Mouse (Mus musculus) C2C12 (cell line): ENCODE data around the gene Hoxa4. TPM values are rescaled to one million over a fixed set of nuclear protein-coding genes. Genes with fewer than 3 reads are reported as not detected.

Experiments
- H3K27me3 ChIP-seq: one replicate; pipeline ENCODE4 v1.6.1; 2011; ENCODE audit not compliant: control insufficient read depth, insufficient read depth, insufficient read length
- H3K36me3 ChIP-seq: one replicate; pipeline ENCODE4 v1.6.1; 2011; ENCODE audit not compliant: control insufficient read depth, insufficient read depth
- H3K4me3 ChIP-seq: one replicate; pipeline ENCODE4 v1.5.1; 2011; ENCODE audit warnings: mild to moderate bottlenecking, control low read depth; ENCODE audit not compliant: poor library complexity, insufficient read depth, severe bottlenecking
- H3K79me2 ChIP-seq: one replicate; pipeline ENCODE4 v1.6.1; 2011; ENCODE audit not compliant: control insufficient read depth, insufficient read depth
- H3K79me3 ChIP-seq: one replicate; pipeline ENCODE4 v1.6.1; 2011; ENCODE audit warnings: low read depth, control low read depth
- H3ac ChIP-seq: one replicate; pipeline ENCODE3; 2011; ENCODE audit warnings: low read depth; ENCODE audit not compliant: control insufficient read depth, insufficient read length
- CEBPB ChIP-seq: IDR thresholded peaks from one replicate; pipeline ENCODE4 v1.6.1; 2011; ENCODE audit warnings: low read depth, mild to moderate bottlenecking, control low read depth, moderate library complexity
- CTCF ChIP-seq: IDR thresholded peaks from one replicate; pipeline ENCODE4 v1.5.1; 2011; ENCODE audit not compliant: control insufficient read depth, insufficient read depth, insufficient read length
- FOSL1 ChIP-seq: IDR thresholded peaks from one replicate; pipeline ENCODE4 v1.8.0; 2011; ENCODE audit warnings: mild to moderate bottlenecking, low read length; ENCODE audit not compliant: poor library complexity, insufficient read depth, severe bottlenecking
- MAX ChIP-seq: IDR thresholded peaks from one replicate; pipeline ENCODE4 v1.6.1; 2011; ENCODE audit warnings: mild to moderate bottlenecking, control low read depth
- MYOD1 ChIP-seq: IDR thresholded peaks from one replicate; pipeline ENCODE4 v1.6.1; 2011; ENCODE audit warnings: low read depth; ENCODE audit not compliant: control insufficient read depth, insufficient read length
- MYOG ChIP-seq: IDR thresholded peaks from one replicate; pipeline ENCODE4 v1.6.1; 2011; ENCODE audit not compliant: control insufficient read depth, insufficient read length; ENCODE audit errors: extremely low read depth
- USF1 ChIP-seq: IDR thresholded peaks from one replicate; pipeline ENCODE4 v1.6.1; 2011; ENCODE audit warnings: low read depth, mild to moderate bottlenecking, control low read depth, moderate library complexity
- polyA plus RNA-seq: library from polyadenylated mRNA; unstranded; fragments of >200 nt; fragmentation: generic; extraction: Trizol; gene quantifications from one replicate; pipeline ENCODE4 v1.2.1, GENCODE M21; 2012; ENCODE audit warnings: missing spikeins

Hoxa4 gene
- polyA plus RNA-seq, 1 experiment, result 0.74 TPM

GRCm38 (mm10) chr6:52167736-52168161, 23.8 kb downstream of the Hoxa4 start:
- Histone ChIP-seq H3K79me3 (peaks cover 3% of the 10 kb centered on the region), H3ac (no peak overlapping the region), H3K27me3 (no peaks in the 10 kb centered on the region), H3K4me3 (no peak overlapping the region), H3K36me3 (peaks cover 12% of the 10 kb centered on the region), H3K79me2 (peaks cover 3% of the 10 kb centered on the region)
- no peak for TF ChIP-seq CTCF
- TF ChIP-seq MAX, result no peak
- no peak for TF ChIP-seq FOSL1
- no peak for TF ChIP-seq MYOD1
- no peak for TF ChIP-seq MYOG
- TF ChIP-seq CEBPB, result no peak
- TF ChIP-seq USF1, result no peak

GRCm38 (mm10) chr6:52167176-52167575, 24.4 kb downstream of the Hoxa4 start:
- Histone ChIP-seq H3ac (no peak overlapping the region), H3K4me3 (no peak overlapping the region), H3K36me3 (peaks cover 17% of the 10 kb centered on the region), H3K27me3 (no peaks in the 10 kb centered on the region), H3K79me2 (peaks cover 8% of the 10 kb centered on the region), H3K79me3 (peaks cover 5% of the 10 kb centered on the region)
- TF ChIP-seq FOSL1 (no peak), CTCF (no peak), USF1 (no peak), CEBPB (no peak), MAX (no peak), MYOD1 (no peak), MYOG (no peak)

- Histone ChIP-seq H3K36me3 (peaks cover 22% of the 10 kb centered on the region), H3ac (no peak overlapping the region), H3K79me3 (peaks cover 8% of the 10 kb centered on the region), H3K27me3 (no peaks in the 10 kb centered on the region), H3K4me3 (no peak overlapping the region), H3K79me2 (peaks cover 14% of the 10 kb centered on the region)
- TF ChIP-seq FOSL1 (no peak), USF1 (no peak), MAX (no peak), MYOG (no peak), CEBPB (no peak), CTCF (no peak), MYOD1 (no peak)
Measured at GRCm38 (mm10) chr6:52166431-52167077, 25.0 kb downstream of the Hoxa4 start.

GRCm38 (mm10) chr6:52165441-52166370, 25.8 kb downstream of the Hoxa4 start:
- Histone ChIP-seq H3K4me3 (no peak overlapping the region), H3K79me2 (peaks cover 21% of the 10 kb centered on the region), H3ac (no peak overlapping the region), H3K79me3 (peaks cover 10% of the 10 kb centered on the region), H3K27me3 (no peaks in the 10 kb centered on the region), H3K36me3 (peaks cover 22% of the 10 kb centered on the region)
- TF ChIP-seq MYOG, result no peak
- TF ChIP-seq CTCF, result no peak
- no peak for TF ChIP-seq MYOD1
- TF ChIP-seq CEBPB, result no peak
- TF ChIP-seq FOSL1, result no peak
- no peak for TF ChIP-seq USF1
- no peak for TF ChIP-seq MAX

GRCm38 (mm10) chr6:52164626-52165440, 26.7 kb downstream of the Hoxa4 start, which contains the start of gene Hoxa2:
Hoxa2 (minus strand) TSS chr6:52164831.
- Histone ChIP-seq H3K79me2 (peaks cover 28% of the 10 kb centered on the region), H3K79me3 (peaks cover 10% of the 10 kb centered on the region), H3ac (no peak within 1 kb of the TSS), H3K36me3 (peaks cover 22% of the 10 kb centered on the region), H3K27me3 (no peaks in the 10 kb centered on the region), H3K4me3 (no peak within 1 kb of the TSS)
- TF ChIP-seq FOSL1, result no peak
